ENCODE assay signal across 10 mouse cellular contexts in the genomic region with DNA sequence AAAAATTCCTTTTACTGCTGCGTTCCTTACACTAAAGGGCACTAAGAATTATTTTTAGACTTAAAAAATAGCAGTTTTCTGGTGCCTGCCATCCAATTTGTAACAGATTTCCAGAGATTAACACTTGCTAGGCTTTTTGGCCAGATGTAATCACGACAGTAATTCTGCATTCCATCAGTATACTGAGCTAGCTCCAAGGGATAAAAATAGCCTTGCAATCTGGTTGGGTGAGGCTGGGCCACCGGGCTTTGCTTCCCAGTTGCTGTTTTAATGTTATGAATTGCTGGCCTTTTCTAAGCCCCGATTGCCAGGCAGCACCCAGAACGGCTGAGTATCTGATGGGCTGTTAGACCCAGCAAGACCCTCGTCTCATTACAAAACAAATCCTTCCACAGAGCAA.
DNase-seq lines count a peak whose midpoint lies in the region; ATAC-seq and TF ChIP-seq lines count a peak whose summit lies in the region.
"Had no signal": no experiment of that assay in that cellular context is flagged by ENCODE, and none has a peak within 500 bp of the region (broad histone marks: within the 10 kb centered on the region; RNA-seq: fewer than 3 reads in every experiment).

No protein-coding gene starts in this region.

- H3K4me3 ChIP-seq in heart, embryonic 11.5 days (ENCODE audit: low read depth, low read length) = no peak overlapping the region
- H3K4me3 ChIP-seq in lung, embryonic 16.5 days (ENCODE audit: low read length) = no peak overlapping the region
- no peak overlapping the region for H3K4me3 ChIP-seq in heart, postnatal 0 days (ENCODE audit: low read depth, low read length)
- H3K4me3 ChIP-seq: hindbrain, embryonic 13.5 days; megakaryocyte, embryonic 14.5 days had no signal

- H3K4me1 ChIP-seq in heart, embryonic 11.5 days (ENCODE audit: control insufficient read depth, insufficient read depth, low read length) = no peaks in the 10 kb centered on the region; the same call in 1 of the 2 replicates
- H3K4me1 ChIP-seq in lung, embryonic 16.5 days (replicated peaks; ENCODE audit: control insufficient read depth, insufficient read depth, low read length) = peaks cover 9% of the 10 kb centered on the region
- peaks cover 17% of the 10 kb centered on the region for H3K4me1 ChIP-seq in heart, postnatal 0 days (ENCODE audit: control insufficient read depth, insufficient read depth)
- H3K4me1 ChIP-seq: hindbrain, embryonic 13.5 days; megakaryocyte, embryonic 14.5 days had no signal

- TF ChIP-seq EP300 in heart, postnatal 0 days (IDR thresholded peaks at IDR 0.05; ENCODE audit: low read depth) = no peak

- no peaks in the 10 kb centered on the region for H3K36me3 ChIP-seq in heart, embryonic 11.5 days (ENCODE audit: control insufficient read depth, insufficient read depth, low read length)
- no peaks in the 10 kb centered on the region for H3K36me3 ChIP-seq in lung, embryonic 16.5 days (ENCODE audit: control insufficient read depth, insufficient read depth, low read length)
- H3K36me3 ChIP-seq in heart, postnatal 0 days (replicated peaks; ENCODE audit: control insufficient read depth, insufficient read depth, low read length) = no peaks in the 10 kb centered on the region
- H3K36me3 ChIP-seq: hindbrain, embryonic 13.5 days had no signal

- H3K27me3 ChIP-seq in heart, embryonic 11.5 days (ENCODE audit: control insufficient read depth, insufficient read depth, low read length) = no peaks in the 10 kb centered on the region; the same call in 1 of the 2 replicates
- no peaks in the 10 kb centered on the region for H3K27me3 ChIP-seq in lung, embryonic 16.5 days (ENCODE audit: control insufficient read depth, insufficient read depth, low read depth, low read length)
- H3K27me3 ChIP-seq in heart, postnatal 0 days (ENCODE audit: control insufficient read depth, insufficient read depth, low read length) = 0 out of 2 replicates have a peak, but pooled peaks cover 3% of the 10 kb centered on the region
- H3K27me3 ChIP-seq: hindbrain, embryonic 13.5 days had no signal

- H3K27ac ChIP-seq in heart, embryonic 11.5 days (ENCODE audit: low read depth, low read length) = no peak overlapping the region
- H3K27ac ChIP-seq in lung, embryonic 16.5 days (ENCODE audit: low read length) = 0 out of 2 replicates have a peak overlapping the region, but pooled peaks have one; percentile 37
- peak overlapping the region; percentile 46 for H3K27ac ChIP-seq in heart, postnatal 0 days (ENCODE audit: low read depth)
- H3K27ac ChIP-seq: hindbrain, embryonic 13.5 days had no signal

- 27% methylated on average over 6 of the region's 6 CpGs for WGBS in heart, embryonic 11.5 days (ENCODE audit: insufficient replicate concordance)
- WGBS in lung, embryonic 16.5 days = 35% methylated on average over 6 of the region's 6 CpGs
- WGBS in heart, postnatal 0 days = 17% methylated on average over 6 of the region's 6 CpGs

- peaks cover 5% of the 10 kb centered on the region for H3K9me3 ChIP-seq in heart, embryonic 11.5 days (replicated peaks; ENCODE audit: control insufficient read depth, low read length)
- peaks cover 2% of the 10 kb centered on the region; the same call in 1 of the 2 replicates for H3K9me3 ChIP-seq in lung, embryonic 16.5 days (ENCODE audit: control insufficient read depth, low read length)
- no peaks in the 10 kb centered on the region for H3K9me3 ChIP-seq in heart, postnatal 0 days (replicated peaks; ENCODE audit: control insufficient read depth, low read length)
- H3K9me3 ChIP-seq: hindbrain, embryonic 13.5 days had no signal

- no peak for TF ChIP-seq CTCF in heart, postnatal 0 days (IDR thresholded peaks at IDR 0.05; ENCODE audit: low read depth)

- H3K4me2 ChIP-seq in heart, embryonic 11.5 days = no peak overlapping the region
- no peak overlapping the region for H3K4me2 ChIP-seq in lung, embryonic 16.5 days (ENCODE audit: low read depth, low read length)
- H3K4me2 ChIP-seq in heart, postnatal 0 days (ENCODE audit: low read depth, low read length) = peak overlapping the region; percentile 7; the same call in 1 of the 2 replicates
- H3K4me2 ChIP-seq: hindbrain, embryonic 13.5 days had no signal

- no peak overlapping the region for H3K9ac ChIP-seq in heart, embryonic 11.5 days (ENCODE audit: low read depth, low read length)
- H3K9ac ChIP-seq in lung, embryonic 16.5 days (ENCODE audit: low read length) = no peak overlapping the region
- H3K9ac ChIP-seq in heart, postnatal 0 days (replicated peaks; ENCODE audit: low read depth, low read length) = no peak overlapping the region
- H3K9ac ChIP-seq: hindbrain, embryonic 13.5 days had no signal

- peak; percentile 43 to 47 for DNase-seq in heart, adult 18-20 months
- DNase-seq in lung, postnatal 36 days = no peak
- no peak for DNase-seq in heart, postnatal 0 days (ENCODE audit: low spot score)
- peak; percentile 17 for DNase-seq in right cerebral cortex, postnatal 25 days
- DNase-seq in urinary bladder, postnatal 14 days (ENCODE audit: low spot score) = no peak
- no peak for DNase-seq in cerebellum, adult 18-20 months

- no peak for ATAC-seq in heart, embryonic 11.5 days (replicated peaks; ENCODE audit: insufficient number of reproducible peaks, low FRiP score, low TSS enrichment)
- peak; percentile 76; the same call in 1 of the 2 replicates for ATAC-seq in lung, embryonic 16.5 days (ENCODE audit: low read depth)
- ATAC-seq in heart, postnatal 0 days (ENCODE audit: insufficient read depth, low read depth) = peak; percentile 41; the same call in 1 of the 2 replicates

Comparison
In these comparisons a context has a peak if more than half of its experiments do, and no peak if none do; other contexts are left out.
1. DNase-seq: peak in heart, adult 18-20 months (2 of 2) and right cerebral cortex, postnatal 25 days (single experiment); none in lung, postnatal 36 days (single experiment), heart, postnatal 0 days (single experiment), urinary bladder, postnatal 14 days (single experiment) and cerebellum, adult 18-20 months (0 of 2).